Mouse (Mus musculus) lung, postnatal 25 days (tissue): ENCODE measurements around the gene Slc35c1.
A peak's percentile ranks its signal among the peaks of the same experiment; 100 is the strongest.
"Not testable (repeated sequence)": the region's sequence is repeated elsewhere in the genome, so short reads cannot be mapped to it uniquely, and the experiment has no call there.

Experiments used
- DNase-seq: peaks from one replicate; pipeline ENCODE4 v3.0.0; 2022; ENCODE audit warnings: low spot score

Gene Slc35c1

GRCm38 (mm10) chr2:92459921-92460707, at the start of gene Slc35c1:
TSS of gene Slc35c1 (minus strand) at chr2:92460538.
- peak; percentile 67 for DNase-seq

DNA sequence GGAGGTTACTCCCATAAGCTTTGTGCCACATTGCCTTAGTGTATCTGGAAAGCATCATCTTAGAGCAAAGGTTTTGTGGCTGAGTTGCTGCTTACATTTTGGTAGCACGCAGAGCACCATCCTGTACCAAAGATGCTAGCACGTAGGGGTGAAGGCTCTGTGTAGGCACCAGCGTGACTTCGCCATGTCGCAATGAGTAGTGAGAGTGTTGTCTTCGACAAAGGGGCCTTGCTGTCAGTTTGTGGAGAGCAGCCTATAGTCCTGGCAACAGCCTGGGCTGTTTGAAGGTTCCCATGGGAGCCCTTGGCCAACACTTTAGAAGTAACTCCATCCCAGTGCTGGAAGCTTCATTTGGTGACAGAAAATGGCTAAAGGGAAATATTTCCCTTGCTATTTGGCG, 45.0 kb upstream of the Slc35c1 start:
- DNase-seq = no peak

DNA sequence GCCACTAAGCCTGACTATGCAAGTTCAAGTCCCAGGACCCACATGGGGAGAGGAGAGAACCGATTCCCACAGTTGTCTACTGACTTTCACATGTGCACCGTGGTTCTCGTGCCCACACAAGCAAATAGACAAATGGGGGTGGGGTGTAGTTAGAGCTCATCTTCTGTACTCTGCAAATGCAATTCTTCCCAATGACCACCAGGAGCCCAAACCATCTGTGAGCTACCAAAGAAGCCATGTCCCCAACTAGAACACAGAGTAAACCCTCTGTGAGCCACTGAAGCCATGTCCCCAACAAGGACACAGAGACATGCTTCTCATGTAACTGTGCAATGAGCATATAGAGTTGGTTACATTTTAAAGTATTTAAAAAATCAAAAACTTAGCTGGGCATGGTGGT, 43.1 kb upstream of the Slc35c1 start:
- no peak for DNase-seq

GRCm38 (mm10) chr2:92499701-92500322, 39.5 kb upstream of the Slc35c1 start:
- no peak for DNase-seq

DNA sequence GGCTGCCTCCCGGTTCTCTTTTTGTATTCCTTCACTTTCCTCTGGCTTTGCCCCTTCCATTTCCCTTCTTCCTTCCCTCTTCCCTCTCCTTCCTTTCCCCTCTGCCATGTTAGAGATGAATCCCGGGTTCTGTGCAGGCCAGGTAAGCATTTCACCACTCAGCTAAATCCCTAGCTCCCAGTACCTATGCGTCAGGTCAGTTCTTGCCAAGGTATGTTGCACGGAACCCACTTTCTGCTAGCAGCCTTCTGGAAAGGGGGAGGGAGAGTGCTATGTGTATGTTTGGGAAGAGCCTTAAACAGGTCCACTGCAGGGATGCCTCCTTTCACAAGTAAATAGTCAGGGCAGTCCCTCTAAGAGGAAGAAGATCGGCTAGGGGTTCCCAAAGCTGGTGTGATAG, 36.8 kb upstream of the Slc35c1 start:
- DNase-seq = no peak

- DNase-seq = no peak
These were observed 36.3 kb upstream of the Slc35c1 start for GRCm38 (mm10) chr2:92496681-92497080.

DNA sequence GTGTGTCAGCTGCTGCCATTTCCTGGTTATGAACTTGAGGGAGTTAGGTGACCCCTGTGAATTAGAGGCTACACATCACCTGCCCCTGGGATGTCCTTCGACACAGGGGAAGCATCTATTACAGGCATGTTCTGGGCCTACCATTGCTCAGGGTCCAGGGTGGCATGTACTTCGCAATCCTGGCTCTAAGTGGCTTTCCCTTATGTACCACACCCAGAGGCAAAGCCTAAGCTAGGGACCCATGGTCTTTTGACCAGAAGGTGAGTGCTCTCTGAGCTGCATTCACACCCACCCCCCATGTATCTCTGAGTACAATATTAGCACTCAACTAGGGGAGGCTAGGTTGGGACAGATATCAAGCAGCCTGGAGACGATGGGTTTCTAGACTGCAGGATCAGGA, 34.6 kb upstream of the Slc35c1 start:
- DNase-seq = no peak

GRCm38 (mm10) chr2:92494423-92494822, 34.1 kb upstream of the Slc35c1 start:
- no peak for DNase-seq

DNA sequence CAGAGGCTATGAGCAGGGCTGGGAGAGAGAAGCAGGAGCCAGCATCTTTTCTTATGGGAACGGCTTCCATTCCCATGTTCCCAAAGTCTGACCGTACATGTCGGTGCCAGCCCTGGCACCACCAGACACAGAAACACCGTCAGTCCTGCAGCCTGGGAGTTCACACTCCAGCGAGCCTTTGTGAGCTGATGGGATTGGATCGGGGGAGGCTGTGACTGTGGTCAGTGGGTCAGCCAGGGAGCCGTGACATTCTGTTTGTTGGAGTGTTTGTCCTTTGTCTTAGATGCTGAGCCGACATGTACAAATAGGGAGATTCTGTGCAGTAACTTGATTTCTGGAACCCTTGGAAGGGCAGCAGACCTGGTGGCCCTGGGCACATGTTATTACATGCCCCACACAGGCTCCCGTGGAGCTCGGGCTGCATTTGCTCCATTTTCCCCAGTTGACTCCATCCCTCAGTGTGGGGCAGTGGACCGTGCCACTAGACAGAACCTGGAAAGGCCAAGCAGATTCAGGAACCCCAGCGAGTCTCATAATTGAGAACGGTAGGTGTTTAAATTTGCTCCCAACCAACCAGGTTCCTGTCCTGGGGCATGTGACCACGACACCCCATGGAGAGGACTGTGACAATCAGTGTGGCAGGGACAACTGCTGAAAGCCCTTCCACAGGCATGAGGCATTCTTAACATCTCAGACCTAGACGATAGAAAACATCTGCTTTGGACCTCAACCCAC, 33.5 kb upstream of the Slc35c1 start:
- no peak for DNase-seq

DNA sequence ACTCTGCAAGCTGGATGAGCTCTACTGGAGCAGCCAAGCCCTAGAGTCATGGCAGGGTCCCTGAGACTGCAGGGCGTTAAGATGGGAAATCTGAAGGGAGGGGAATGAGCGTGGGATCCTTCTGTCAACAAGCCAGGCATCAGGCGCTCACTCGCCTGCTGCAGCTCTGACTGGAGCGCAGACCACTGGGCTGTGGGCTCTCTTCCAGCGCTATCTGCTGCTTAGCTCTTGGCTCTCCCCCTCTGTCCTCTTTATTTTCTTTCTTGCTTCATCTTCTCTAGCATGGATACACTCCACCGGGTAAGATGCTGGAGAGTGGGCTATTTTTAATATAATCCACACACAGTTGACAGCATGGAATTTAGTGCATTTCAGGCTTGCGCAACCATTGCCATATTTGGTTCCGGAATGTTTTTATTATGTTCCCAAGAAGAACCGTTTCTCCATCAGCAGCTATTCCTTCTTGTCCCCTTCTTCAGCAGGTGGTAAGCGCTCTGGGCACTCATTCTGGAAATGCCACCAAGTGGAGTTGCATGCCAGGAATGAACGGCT, 31.7 kb upstream of the Slc35c1 start:
- DNase-seq = peak; percentile 50

GRCm38 (mm10) chr2:92490541-92490940, 30.2 kb upstream of the Slc35c1 start:
- DNase-seq = no peak

GRCm38 (mm10) chr2:92487791-92488190, 27.5 kb upstream of the Slc35c1 start:
- no peak for DNase-seq

- DNase-seq = no peak
These were observed 26.6 kb upstream of the Slc35c1 start for GRCm38 (mm10) chr2:92486911-92487310.

DNA sequence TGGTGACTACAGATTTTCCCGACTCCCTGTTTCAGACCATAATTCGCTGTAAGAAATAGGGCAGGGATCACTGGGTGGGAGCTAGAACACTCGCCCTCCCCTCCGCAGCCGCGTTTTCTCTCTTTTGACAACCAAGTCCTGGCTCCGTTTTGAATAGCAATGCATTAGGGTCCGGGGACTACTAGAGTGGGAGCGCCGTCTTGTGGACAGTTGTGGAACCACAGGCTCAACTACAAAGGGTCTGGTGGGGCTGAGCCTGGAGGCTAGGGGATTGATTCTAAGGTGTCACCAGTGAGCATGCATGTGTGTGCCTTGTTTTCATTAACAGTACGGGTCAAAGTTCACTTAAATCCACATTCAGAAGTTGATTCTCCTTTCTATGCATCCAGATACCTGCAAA, 26.1 kb upstream of the Slc35c1 start:
- peak; percentile 78 for DNase-seq

- peak; percentile 66 for DNase-seq
These were observed 25.4 kb upstream of the Slc35c1 start for GRCm38 (mm10) chr2:92485640-92486295.

- peak; percentile 18 for DNase-seq
These were observed 24.1 kb upstream of the Slc35c1 start for GRCm38 (mm10) chr2:92484256-92485025.

DNA sequence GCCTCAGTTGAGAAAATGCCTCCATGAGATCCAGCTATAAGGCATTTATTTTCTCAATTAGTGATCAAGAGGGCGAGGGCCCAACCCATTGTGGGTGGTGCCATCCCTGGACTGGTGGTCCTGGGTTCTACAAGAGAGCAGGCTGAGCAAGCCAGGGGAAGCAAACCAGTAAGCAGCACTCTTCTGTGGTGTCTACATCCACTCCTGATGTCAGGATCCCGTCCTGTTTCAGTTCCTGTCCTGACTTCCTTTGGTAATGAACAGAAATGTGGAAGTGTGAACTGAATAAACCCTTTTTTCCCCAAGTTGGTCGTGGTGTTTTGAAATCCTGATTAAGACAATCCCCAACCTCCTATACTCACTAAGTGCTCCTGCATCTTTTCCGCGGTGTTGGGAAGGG, 23.2 kb upstream of the Slc35c1 start:
- peak; percentile 21 for DNase-seq

DNA sequence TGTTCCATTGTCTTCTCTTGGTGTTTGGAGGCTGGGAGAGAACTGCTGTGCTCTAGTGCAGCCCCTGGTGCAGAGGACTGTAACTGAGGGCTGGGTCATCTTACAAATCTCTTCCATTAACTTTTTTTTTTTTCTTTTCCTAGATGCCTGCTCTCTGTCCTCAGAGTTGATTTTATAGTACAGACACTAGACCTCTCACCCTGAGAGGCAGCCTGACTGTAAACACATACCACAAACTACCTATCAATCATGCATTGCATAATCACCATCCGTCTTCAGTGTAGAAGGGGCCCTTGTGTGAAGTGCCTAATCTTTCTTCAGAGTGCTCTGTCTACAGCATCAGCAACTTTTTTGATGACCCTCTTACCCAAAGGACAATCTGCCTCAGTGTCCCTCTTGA, 22.2 kb upstream of the Slc35c1 start:
- no peak for DNase-seq

- DNase-seq = no peak
These were observed 18.0 kb upstream of the Slc35c1 start for GRCm38 (mm10) chr2:92478313-92478688.

- DNase-seq = no peak
These were observed 17.5 kb upstream of the Slc35c1 start for GRCm38 (mm10) chr2:92477672-92478312.

DNA sequence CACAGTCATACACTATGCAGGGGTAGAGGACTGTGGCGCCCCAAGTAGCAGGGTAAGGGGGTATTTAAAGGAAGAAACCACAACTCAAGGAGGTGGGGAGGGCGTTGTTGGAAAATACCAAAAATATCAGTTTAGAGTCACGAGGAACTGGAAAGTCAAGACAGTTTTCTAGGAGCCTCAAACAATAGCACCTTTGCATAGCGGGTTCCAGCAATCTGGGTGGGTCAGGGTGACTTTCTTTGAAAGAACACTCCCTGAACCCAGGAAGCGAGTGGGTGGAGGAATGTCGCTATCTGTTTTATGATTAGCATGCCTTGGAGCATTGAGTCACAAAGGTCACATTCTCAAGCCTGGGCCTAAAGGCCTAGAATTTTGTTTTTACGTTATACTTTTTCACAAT, 16.2 kb upstream of the Slc35c1 start:
- DNase-seq = not testable (repeated sequence)
